Mouse (Mus musculus) spleen, adult 2 months (tissue): ENCODE data around the gene Sema6d.

ENCODE experiments used
- CTCF ChIP-seq: fragments of 200-500 bp; IDR thresholded peaks from 2 replicates; pipeline ENCODE4 v1.5.1; 2011; ENCODE audit warnings: mild to moderate bottlenecking, inconsistent platforms; ENCODE audit not compliant: insufficient read depth, insufficient read length, insufficient replicate concordance; ENCODE audit errors: extremely low read depth
- POLR2A ChIP-seq: fragments of 200-500 bp; IDR thresholded peaks from 2 replicates; pipeline ENCODE4 v1.6.1; 2011; ENCODE audit warnings: low read depth, low read length, inconsistent platforms

DNA sequence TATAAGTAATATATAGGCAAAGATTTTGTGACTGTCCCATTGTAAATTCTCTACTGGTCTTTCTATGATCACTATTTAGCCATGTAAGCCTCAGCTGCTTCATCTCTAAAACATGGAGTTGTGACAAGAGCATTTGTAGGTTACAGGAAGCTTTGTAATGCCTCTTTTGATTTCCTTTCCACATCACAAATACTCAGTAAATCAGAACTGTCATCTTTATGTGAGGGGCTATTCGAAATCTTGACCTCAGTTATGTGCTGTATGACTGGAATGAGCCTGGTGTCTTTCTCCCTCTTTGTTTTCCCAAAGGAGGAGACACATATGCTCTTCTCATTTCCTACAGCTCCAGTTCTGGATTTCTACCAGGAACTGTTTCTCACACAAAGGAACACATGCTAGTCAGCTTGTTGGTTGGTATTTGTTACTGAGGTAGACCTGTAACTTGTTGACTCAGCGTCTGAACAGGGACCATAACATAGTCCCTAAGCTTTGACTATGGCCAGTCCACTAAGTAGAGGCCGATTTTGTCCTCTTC is 51.8 kb downstream of the Sema6d start:
- no peak for TF ChIP-seq POLR2A
- TF ChIP-seq CTCF: no peak
